Mouse (Mus musculus) small intestine, adult 2 months (tissue): Measurements from ENCODE around the gene Bpifc. TPM values are rescaled to one million over a fixed set of nuclear protein-coding genes. Genes with fewer than 3 reads are reported as not detected.
"Not testable (repeated sequence)": the region's sequence is repeated elsewhere in the genome, so short reads cannot be mapped to it uniquely, and the experiment has no call there.

Source experiments
- H3K27ac ChIP-seq: fragments of 200-500 bp; 2 replicates; pipeline ENCODE4 v1.5.1; 2012; ENCODE audit warnings: low read depth, low read length, control low read depth, inconsistent platforms; ENCODE audit not compliant: insufficient read depth
- H3K27me3 ChIP-seq: fragments of 200-500 bp; 2 replicates; pipeline ENCODE4 v1.6.1; 2012; ENCODE audit warnings: mild to moderate bottlenecking, moderate library complexity, low read length, inconsistent platforms; ENCODE audit not compliant: control insufficient read depth, insufficient read depth
- H3K36me3 ChIP-seq: fragments of 200-500 bp; 2 replicates; pipeline ENCODE4 v1.6.1; 2012; ENCODE audit warnings: mild to moderate bottlenecking, low read length, control low read depth, inconsistent platforms; ENCODE audit not compliant: control insufficient read depth, insufficient read depth
- H3K4me1 ChIP-seq: fragments of 200-500 bp; 2 replicates; pipeline ENCODE4 v1.6.1; 2012; ENCODE audit warnings: low read length, inconsistent platforms, mixed read lengths; ENCODE audit not compliant: control insufficient read depth, insufficient read depth, insufficient read length
- H3K4me3 ChIP-seq: fragments of 200-500 bp; 2 replicates; pipeline ENCODE4 v1.5.1; 2012; ENCODE audit warnings: low read depth, mild to moderate bottlenecking, control low read depth, inconsistent platforms, low read length, moderate library complexity
- CTCF ChIP-seq: fragments of 200-500 bp; IDR thresholded peaks from 2 replicates; pipeline ENCODE4 v1.5.1; 2012; ENCODE audit warnings: low read depth, mild to moderate bottlenecking, control low read depth, inconsistent platforms, low read length, moderate library complexity, mixed read lengths; ENCODE audit not compliant: insufficient replicate concordance, insufficient read length; ENCODE audit errors: extremely low read depth
- POLR2A ChIP-seq: fragments of 200-500 bp; IDR thresholded peaks from 2 replicates; pipeline ENCODE4 v1.6.1; 2012; ENCODE audit warnings: low read depth, mild to moderate bottlenecking, control low read depth, inconsistent platforms, low read length, moderate library complexity
- WGBS: fragments of 180-500 bp; shearing (Covaris S2); methylation state at CpG from one replicate; pipeline ENCODE4 v1.1.7; 2018; 5-methylcytosine and 5-hydroxymethylcytosine counted together
- polyA plus RNA-seq: library from polyadenylated mRNA; depleted of rRNA; stranded (reverse); fragments of >200 nt; gene quantifications from 2 replicates; pipeline ENCODE4 v1.2.3, GENCODE M21; 2012

Gene Bpifc
- polyA plus RNA-seq, 1 experiment, result not detected

DNA sequence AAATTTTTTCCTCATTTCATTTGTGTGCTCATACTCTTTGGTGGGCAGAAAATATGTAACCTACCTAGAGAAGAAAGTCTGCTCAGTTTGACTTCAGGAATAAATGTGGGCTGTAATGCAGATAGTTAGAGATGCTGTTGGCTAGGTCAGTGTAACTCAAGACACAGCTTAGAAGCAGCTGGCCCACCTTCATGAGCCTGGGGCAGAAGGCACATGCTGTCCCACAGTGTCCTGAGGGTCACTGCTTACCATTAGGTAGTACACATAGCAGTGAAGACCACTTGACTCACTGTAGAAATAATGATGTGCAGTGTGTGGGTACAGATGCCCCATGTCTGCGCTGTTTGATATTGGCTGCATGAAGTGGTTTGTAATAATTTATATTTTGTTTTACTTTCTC lies 34.7 kb upstream of the Bpifc start:
- 92% methylated on average over 1 of the region's 1 CpGs for WGBS
- H3K27me3 ChIP-seq, result no peaks in the 10 kb centered on the region
- H3K4me1 ChIP-seq, result no peaks in the 10 kb centered on the region
- H3K36me3 ChIP-seq, result peaks cover 52% of the 10 kb centered on the region
- no peak overlapping the region for H3K4me3 ChIP-seq
- no peak overlapping the region for H3K27ac ChIP-seq
- TF ChIP-seq POLR2A (no peak), CTCF (no peak)

DNA sequence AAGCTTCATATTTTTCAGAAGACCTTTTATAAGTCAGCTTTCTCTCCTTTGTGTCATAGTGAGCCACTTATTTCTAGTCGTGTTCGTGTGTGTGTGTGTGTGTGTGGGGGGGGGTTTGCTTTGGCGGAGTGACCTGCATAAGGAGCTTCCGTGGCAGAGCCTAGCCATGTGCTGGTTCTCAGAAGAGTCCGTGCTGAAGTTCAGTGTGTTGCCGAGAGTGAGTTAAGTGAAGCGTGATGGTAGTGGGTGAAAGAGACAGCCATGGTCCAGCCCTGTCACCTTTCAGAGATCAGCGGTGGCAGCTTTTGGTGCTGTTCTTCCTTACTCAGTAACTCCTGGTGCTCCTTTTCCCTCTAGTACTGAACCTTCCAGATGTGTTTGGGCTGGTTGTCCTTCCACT lies 32.4 kb upstream of the Bpifc start:
- Histone ChIP-seq H3K27ac (no peak overlapping the region), H3K4me1 (no peaks in the 10 kb centered on the region), H3K36me3 (peaks cover 48% of the 10 kb centered on the region), H3K27me3 (no peaks in the 10 kb centered on the region), H3K4me3 (no peak overlapping the region)
- no peak for TF ChIP-seq POLR2A
- no peak for TF ChIP-seq CTCF
- WGBS, result 94% methylated on average over 8 of the region's 8 CpGs

DNA sequence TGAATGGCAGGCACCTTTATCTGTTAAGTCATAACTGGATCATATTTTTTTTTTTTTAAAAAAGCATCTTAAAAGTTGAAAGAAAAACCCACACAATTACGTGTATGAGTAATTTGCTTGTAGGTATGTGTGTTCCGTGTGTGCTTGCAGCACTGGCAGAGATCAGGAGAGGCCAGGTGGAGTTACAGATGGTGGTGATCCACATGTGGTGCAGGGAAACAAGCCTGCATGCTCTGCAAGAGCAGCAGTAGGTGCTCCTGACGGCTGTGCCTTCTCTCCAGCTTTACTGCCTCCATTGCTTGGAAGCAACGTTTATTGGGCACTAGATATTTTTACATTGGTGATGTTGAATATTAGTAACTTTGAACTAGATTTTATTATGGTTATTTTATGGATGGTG lies 32.0 kb upstream of the Bpifc start:
- 81% methylated on average over 4 of the region's 4 CpGs for WGBS
- TF ChIP-seq POLR2A, result no peak
- TF ChIP-seq CTCF, result no peak
- no peaks in the 10 kb centered on the region for H3K4me1 ChIP-seq
- H3K27me3 ChIP-seq, result no peaks in the 10 kb centered on the region
- no peak overlapping the region for H3K27ac ChIP-seq
- H3K4me3 ChIP-seq, result no peak overlapping the region
- H3K36me3 ChIP-seq, result peaks cover 49% of the 10 kb centered on the region

DNA sequence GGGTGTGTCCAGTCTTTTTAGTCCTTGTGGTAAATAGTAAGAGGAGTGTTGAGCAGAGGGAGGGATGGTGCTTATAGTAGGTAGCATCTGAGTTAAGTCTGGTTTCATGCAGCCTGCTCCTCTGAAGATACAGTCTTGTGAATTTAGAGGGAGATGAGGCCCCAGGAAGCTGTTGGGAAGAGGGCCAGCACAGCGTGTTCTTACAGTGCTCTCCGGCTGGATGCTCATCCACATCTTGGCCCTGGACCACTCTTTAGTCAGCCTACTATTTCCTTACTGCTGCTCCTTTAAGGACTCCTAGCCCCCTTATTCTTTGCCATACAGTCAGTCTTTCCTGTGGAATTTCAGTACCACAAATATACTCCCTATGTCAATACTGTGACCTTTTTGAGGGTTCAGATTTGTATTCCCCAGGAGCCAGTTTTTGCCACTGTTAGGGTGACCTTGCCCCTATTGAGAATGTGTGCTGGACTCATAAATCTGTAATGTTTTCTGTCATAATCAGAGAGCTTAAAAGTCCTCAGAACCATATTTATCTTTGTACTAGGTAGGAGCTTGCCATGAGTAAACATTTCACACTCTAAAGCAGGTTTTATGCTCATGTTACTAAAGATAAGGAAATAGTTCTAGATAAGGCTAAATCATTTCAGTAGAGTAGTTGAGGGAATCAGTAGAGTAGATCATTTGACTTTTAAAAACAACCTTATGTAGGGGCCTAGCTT lies 22.5 kb upstream of the Bpifc start:
- no peaks in the 10 kb centered on the region for H3K4me1 ChIP-seq
- peaks cover 44% of the 10 kb centered on the region for H3K36me3 ChIP-seq
- no peaks in the 10 kb centered on the region for H3K27me3 ChIP-seq
- no peak overlapping the region for H3K4me3 ChIP-seq
- TF ChIP-seq POLR2A, result no peak
- TF ChIP-seq CTCF, result no peak
- no peak overlapping the region for H3K27ac ChIP-seq
- WGBS, result 30% methylated on average over 2 of the region's 2 CpGs

DNA sequence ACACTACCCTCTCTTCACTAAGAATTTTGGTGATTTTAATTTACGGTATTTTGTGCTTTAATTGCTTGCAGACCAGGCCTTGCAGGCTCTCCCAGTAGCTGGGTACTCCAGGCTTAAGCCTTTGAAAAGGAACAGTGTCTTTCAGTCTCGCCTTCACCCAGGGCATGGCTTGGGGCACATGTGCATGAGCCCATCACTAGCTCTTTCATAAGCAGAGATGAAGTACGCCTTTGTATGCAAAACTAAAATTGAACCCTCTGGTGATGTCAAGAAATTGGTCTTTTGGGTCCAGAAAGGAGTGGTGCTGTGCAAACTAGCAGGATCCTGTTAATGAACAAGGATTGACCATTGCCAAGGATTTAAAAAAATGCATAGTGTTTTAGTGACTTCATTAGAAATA lies 20.8 kb upstream of the Bpifc start:
- H3K27ac ChIP-seq, result no peak overlapping the region
- no peak overlapping the region for H3K4me3 ChIP-seq
- peaks cover 40% of the 10 kb centered on the region for H3K36me3 ChIP-seq
- no peaks in the 10 kb centered on the region for H3K4me1 ChIP-seq
- WGBS, result 92% methylated on average over 3 of the region's 3 CpGs
- TF ChIP-seq POLR2A, result no peak
- TF ChIP-seq CTCF, result no peak
- no peaks in the 10 kb centered on the region for H3K27me3 ChIP-seq

DNA sequence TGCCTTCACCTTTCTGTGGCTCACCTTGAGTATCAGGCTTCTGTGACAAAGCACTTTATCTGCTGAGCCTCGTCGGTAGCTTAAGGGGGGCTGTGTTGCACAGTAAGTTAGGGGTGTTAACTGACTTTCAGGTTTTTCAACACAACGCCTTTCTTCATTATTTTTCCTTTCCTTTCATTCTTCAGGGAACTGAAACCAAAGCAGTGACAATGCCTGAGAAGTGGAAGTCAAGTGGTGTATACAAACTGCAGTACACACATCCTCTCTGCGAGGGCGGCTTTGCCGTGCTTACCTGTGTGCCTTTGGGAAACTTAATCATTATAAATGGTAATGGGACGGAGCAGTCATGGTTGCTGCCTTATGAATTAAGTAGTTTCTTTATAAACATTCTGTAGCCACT lies 19.0 kb upstream of the Bpifc start:
- Histone ChIP-seq H3K4me1 (no peaks in the 10 kb centered on the region), H3K27ac (no peak overlapping the region), H3K4me3 (no peak overlapping the region), H3K27me3 (no peaks in the 10 kb centered on the region), H3K36me3 (peaks cover 34% of the 10 kb centered on the region)
- WGBS, result 84% methylated on average over 7 of the region's 7 CpGs
- no peak for TF ChIP-seq CTCF
- no peak for TF ChIP-seq POLR2A

DNA sequence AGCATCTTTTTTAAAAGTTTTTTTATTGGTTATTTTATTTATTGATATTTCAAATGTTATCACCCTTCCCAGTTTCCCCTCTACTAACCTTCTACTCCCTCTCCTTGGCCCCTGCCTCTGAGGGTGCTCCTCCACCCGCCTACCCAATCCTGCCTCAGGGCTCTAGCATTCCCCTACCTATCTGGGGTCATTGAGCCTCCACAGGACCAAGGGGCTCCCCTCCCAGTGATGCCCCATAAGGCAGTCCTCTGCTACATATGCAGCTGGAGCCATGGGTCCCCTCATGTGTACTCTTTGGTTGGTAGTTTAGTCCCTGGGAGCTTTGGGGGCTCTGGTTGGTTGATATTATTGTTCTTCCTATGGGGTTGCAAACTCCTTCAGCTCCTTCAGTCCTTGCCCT lies 15.1 kb upstream of the Bpifc start:
- H3K27me3 ChIP-seq, H3K4me1 ChIP-seq, H3K27ac ChIP-seq, H3K4me3 ChIP-seq: not testable (repeated sequence)
- 93% methylated on average over 1 of the region's 1 CpGs for WGBS
- H3K36me3 ChIP-seq, result peaks cover 28% of the 10 kb centered on the region
